Mouse (Mus musculus) urinary bladder, adult 18-20 months (tissue): Measurements from ENCODE around the gene Slc25a12.
"Not testable (repeated sequence)": the region's sequence is repeated elsewhere in the genome, so short reads cannot be mapped to it uniquely, and the experiment has no call there.

Experiments used
- DNase-seq, 2 experiments: peaks; one replicate each; pipeline ENCODE4 v3.0.0; 2022; ENCODE audit warnings: low spot score in 2 of 2, mixed read lengths in 2 of 2

Gene Slc25a12

DNA sequence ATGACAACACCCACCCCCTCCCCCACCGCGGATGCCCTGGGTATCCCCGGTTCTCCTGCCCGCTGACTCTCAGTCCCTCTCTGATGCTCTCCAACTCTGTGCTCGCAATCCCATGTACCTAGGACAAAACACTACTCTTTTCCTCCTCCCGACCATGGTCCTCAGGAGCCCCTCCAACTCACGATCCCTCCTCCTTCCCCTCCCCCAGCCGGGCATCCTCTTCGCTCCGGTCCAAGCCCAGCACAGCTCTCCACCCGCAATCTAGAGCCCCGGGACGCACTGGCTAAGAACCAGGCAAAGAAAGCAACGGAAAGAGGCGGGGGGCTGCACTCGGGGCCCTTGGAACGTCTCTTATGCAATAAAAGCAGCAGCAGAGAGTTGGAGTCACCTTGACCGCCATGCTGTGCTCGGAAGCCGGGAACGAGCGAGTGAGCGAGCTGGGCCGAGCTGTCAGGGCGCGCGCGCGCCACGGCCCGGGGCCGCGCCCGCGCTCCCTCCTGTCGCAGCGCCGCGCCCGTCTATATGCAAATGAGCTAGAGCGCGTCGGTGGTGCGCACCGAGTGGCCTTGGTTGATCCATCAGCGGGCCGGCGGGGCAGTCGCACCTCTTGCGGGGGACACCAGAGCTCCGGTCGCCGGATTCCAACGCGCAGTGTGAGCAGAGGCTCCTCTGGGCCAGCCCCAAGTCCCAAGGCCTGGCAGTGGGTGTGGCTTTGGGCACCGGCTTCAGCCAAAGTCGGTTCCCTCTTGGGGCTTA is at the start of gene Slc25a12:
Gene Slc25a12, minus strand, starts transcription at position 625 of the 756 bp plus-strand sequence.
- DNase-seq, result peak; percentile 60 to 76

GRCm38 (mm10) chr2:71405613-71406012 is 38.1 kb upstream of the Slc25a12 start:
- DNase-seq, result no peak

GRCm38 (mm10) chr2:71389864-71390263 is 22.3 kb upstream of the Slc25a12 start:
- no peak for DNase-seq

DNA sequence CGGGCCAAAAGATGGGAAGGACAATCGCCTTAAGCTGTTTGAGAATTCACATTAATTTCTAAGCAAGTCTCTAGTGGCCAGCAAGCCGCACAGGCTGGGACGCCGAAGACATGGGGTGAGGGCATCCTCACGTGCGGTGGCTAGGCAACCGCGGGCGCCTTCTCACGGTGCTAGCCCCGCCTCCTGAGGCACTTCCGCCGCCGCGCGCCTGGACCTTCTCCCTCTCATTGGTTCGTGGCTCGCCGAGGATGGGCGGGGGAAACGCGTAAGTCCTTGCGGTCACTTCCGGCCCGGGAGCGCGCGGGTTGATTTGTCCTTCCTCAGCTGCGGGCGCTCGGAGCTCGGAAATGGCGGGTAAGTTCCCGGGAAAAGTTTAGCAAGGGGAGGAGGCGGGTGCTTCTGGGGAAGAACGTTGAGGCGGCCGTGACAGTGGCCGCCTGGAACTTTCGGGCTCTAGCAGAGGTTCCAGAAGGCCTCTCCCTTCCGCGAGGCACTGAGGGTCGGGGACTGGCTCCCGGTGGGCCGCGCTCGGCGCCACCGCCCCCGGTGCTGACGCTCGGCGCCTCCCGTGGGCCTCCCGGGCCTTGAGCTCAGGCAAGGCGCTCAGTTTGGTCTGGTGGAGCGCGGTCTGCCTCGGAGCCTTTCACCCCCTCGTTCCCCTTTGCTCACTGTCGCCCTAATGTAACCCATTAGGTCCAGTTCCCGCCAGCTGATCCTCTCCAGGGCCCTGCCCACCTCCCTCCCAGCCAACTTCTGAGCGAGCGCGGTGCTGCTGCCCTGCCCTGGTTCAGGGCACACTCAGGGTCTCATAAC is 21.6 kb upstream of the Slc25a12 start, which contains the start of gene Hat1:
Gene Hat1, plus strand, starts transcription at position 8 of the 813 bp plus-strand sequence.
- peak; percentile 88 to 92 for DNase-seq

GRCm38 (mm10) chr2:71387766-71388165 is 20.2 kb upstream of the Slc25a12 start:
- no peak for DNase-seq

DNA sequence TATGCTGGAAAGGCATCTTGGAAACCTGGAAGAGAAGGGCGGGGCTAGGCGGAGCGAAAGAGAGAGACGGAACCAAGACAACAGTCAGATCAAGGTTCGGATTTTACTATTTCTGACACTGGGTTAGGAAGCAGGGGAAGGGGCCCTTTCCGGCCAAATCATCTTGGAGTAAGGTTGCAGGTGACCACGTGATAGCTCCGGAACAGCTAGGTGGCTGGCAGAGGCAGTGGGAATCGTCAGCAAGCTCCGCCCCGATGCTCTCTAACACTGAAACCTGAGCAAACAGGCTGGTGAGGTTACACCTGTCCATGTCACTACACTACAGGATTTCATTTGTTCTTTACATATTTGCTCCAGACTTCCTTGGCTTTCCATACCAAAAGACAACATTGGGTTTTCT is 16.3 kb upstream of the Slc25a12 start:
- no peak for DNase-seq

- no peak for DNase-seq
These were observed 14.4 kb upstream of the Slc25a12 start for GRCm38 (mm10) chr2:71381962-71382361.

DNA sequence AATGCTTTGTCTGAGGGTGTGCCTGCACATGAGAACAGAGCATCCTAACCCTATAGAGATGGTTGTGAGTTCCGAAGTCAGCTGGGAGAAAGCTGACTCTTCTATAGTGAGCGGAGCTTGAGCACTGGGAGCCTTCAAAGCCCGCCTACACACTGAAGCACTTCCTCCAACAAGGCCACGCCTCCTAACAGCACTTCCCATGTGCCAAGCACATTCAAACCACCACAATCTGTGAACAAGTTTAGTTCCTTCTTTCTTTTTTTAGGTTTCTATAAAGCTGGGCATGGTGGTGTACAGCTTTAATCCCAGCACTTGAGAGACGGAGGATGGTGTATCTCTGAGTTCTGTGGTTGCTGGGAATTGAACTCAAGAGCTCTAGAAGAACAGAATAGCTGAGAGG is 9.9 kb upstream of the Slc25a12 start:
- DNase-seq, result no peak

- no peak for DNase-seq
These were observed 8.9 kb upstream of the Slc25a12 start for GRCm38 (mm10) chr2:71376433-71376906.

DNA sequence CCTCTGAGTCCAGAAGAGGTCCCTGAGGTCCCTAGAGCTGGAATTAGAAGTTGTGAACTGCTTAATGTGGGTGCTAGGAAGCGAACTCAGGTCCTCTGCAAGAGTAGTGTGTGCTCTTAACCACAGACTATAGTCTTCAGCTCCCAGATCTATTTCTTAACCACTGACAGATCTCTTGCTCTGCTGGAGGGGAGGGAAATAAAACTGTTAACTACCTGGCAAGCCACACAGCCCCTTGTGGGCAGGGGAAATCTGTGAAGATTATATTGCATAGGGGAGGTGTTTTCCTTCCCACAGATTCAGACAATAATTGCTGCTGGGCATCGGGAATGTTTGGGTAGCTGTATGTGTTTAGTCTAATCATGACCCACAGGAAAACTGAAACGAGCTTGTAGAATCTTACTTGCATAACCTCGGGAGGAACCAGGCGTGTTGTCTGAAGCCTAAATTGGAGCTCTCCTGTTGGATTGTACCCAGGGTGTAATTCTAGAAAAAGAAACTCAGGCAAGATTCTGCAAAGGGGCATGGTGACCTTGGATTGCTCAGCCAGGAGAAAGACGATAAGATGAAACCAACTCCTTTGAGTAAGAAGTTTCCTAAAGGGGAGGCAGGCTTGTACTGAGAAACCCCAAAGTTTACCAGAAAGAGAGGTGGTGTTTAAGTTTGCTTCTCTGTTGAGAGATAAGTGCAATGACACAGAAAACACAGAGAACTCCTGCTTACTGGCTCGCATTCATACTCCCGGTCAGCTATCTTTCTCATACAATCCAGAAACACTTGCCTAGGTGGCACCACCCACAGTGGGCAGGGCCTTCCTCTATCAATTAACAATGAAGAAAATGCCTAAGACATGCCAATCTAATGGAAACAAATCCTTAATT is 7.0 kb upstream of the Slc25a12 start:
- no peak for DNase-seq

GRCm38 (mm10) chr2:71372261-71372660 is 4.7 kb upstream of the Slc25a12 start:
- not testable (repeated sequence) for DNase-seq

DNA sequence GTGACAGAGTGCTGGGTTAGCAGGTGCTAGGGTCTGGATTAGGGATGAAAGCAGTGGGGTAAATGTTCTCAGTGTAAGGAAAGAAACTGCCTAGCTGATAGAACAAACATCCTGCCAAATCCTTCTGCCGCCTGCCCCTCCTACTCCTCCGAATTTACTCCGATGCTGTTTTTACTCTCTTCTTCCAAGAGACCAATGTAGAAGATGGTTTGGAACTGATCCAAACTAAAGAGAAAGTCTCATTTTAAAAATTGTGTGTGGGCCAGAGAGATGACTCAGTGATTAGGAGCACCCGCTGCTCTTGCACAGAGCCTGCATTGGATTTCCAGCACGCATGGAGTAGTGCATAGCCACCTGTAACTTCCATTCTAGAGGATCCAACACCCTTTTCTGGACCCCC is 4.2 kb upstream of the Slc25a12 start:
- no peak for DNase-seq

GRCm38 (mm10) chr2:71368086-71368485 is 537 bp upstream of the Slc25a12 start:
- no peak for DNase-seq

DNA sequence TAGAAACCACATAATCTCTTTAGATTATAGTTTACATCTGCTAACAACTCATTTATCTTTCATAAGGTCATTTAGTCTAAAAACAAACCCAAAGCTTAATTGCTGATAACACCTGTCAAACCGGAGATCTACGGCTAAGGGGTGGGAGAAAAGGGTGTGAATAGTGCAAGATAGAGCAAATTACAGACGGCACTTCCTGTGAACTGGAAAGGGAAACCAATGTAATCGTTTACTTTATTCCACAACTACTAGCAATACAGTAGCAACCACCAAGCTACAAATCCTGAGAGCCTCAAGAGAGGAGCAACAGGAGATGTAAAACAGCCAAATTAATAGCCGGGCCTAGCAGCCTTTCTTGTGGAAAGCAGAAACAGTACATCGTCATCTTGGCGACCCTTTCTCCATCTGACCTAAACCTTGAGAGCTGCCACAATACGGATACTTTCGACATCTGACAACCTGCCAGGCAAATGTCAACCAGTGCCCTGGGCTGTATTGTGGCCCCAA is 878 bp downstream of the Slc25a12 start:
- no peak for DNase-seq

DNA sequence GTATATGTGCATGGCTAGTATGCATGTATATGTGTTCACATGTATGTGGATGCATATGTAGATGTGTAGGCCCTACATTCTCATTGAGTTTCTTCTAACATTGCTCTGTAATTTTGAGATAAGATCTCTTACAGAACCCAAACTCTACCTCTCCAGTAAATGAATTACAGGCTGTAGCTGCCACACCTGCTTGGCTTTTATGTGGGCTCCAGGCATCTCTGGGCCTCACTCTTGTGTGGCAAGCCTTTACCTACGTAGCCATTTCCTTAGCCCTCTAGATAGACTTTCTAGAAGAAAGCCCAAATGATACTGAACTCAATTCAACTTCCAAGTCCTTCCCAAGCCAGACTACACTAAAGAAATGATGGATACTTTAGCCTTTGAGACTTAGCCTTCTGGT is 7.4 kb downstream of the Slc25a12 start:
- no peak for DNase-seq

GRCm38 (mm10) chr2:71358347-71358746 is 9.2 kb downstream of the Slc25a12 start:
- DNase-seq, result no peak

- DNase-seq, result no peak
These were observed 13.5 kb downstream of the Slc25a12 start for GRCm38 (mm10) chr2:71354055-71354425.

GRCm38 (mm10) chr2:71353306-71354054 is 14.1 kb downstream of the Slc25a12 start:
- DNase-seq, result no peak

- no peak for DNase-seq
These were observed 15.9 kb downstream of the Slc25a12 start for GRCm38 (mm10) chr2:71351727-71351987.

- DNase-seq, result no peak
These were observed 16.4 kb downstream of the Slc25a12 start for GRCm38 (mm10) chr2:71350904-71351726.
